Mouse (Mus musculus): ENCODE measurements around the gene Tyw1.

DNA sequence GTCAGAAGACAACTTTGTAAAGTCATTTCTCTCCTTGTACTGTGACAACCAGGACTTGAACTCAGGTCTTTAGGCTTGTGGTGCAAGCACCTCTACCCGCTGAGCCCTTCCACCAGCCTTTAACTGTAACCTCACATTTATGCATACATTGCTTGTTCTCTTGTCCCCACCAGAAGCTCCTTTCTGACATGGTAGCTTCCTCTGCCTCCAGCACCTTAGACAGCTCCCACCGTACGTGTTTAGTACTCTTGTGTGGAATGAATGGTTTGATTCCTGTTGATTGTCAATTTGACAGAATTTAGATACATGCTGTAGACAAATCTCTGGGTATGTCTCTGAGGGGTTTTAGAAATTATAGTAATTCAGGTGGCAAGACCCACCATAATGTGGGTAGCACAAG is 108.4 kb downstream of the Tyw1 start:
- no peak for TF ChIP-seq POLR2A (IDR thresholded peaks at IDR 0.05; ENCODE audit: borderline replicate concordance, extremely low read depth, insufficient read depth, insufficient read length, poor library complexity, severe bottlenecking)
- no peak for TF ChIP-seq CTCF (IDR thresholded peaks at IDR 0.05; ENCODE audit: borderline replicate concordance, extremely low read depth, insufficient read depth, insufficient read length)
